8 mouse cellular contexts compared by ENCODE assay signal in the genomic region with DNA sequence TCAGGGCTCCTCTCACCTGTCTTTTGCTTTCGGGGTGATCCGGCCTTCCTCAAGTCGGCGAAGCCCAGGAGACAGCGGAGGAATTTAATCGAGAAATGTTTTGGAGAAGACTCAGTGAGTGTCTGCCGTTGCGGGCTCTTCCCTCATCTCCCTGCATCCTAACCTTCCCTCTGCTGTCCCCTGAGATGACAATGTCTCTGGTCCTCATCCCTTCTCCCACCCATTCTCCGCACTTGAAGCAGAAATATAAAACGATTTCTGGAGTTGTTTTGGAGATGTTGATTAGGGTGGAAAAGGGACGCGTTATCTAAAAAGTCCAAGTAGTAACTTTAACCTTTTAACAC. TPM values are rescaled to one million over a fixed set of nuclear protein-coding genes. Genes with fewer than 3 reads are reported as not detected.
DNase-seq lines count a peak whose midpoint lies in the region; ATAC-seq and TF ChIP-seq lines count a peak whose summit lies in the region.

No protein-coding gene starts in this region.

- H3K4me1 ChIP-seq in kidney, embryonic 14.5 days (ENCODE audit: control insufficient read depth, insufficient read depth, low read length), result peaks cover 7% of the 10 kb centered on the region; the same call in 1 of the 2 replicates
- peaks cover 6% of the 10 kb centered on the region; the same call in 1 of the 2 replicates for H3K4me1 ChIP-seq in bone marrow macrophage, adult 2 months (ENCODE audit: control insufficient read depth, insufficient read depth, low read length)
- peaks cover 9% of the 10 kb centered on the region for H3K4me1 ChIP-seq in hindbrain, embryonic 12.5 days
- peaks cover 9% of the 10 kb centered on the region for H3K4me1 ChIP-seq in midbrain, embryonic 12.5 days

- H3K36me3 ChIP-seq in kidney, embryonic 14.5 days (ENCODE audit: control insufficient read depth, insufficient read depth, low read length), result peaks cover 13% of the 10 kb centered on the region; the same call in 1 of the 2 replicates
- peaks cover 24% of the 10 kb centered on the region for H3K36me3 ChIP-seq in hindbrain, embryonic 12.5 days
- peaks cover 22% of the 10 kb centered on the region for H3K36me3 ChIP-seq in midbrain, embryonic 12.5 days

- no peak for TF ChIP-seq POLR2A in bone marrow macrophage, adult 2 months (IDR thresholded peaks at IDR 0.05; ENCODE audit: borderline replicate concordance, low read depth, low read length)

- no peaks in the 10 kb centered on the region for H3K27me3 ChIP-seq in kidney, embryonic 14.5 days (ENCODE audit: control insufficient read depth, insufficient read depth, low read length)
- no peaks in the 10 kb centered on the region for H3K27me3 ChIP-seq in hindbrain, embryonic 12.5 days
- H3K27me3 ChIP-seq in midbrain, embryonic 12.5 days, result no peaks in the 10 kb centered on the region

- H3K27ac ChIP-seq in kidney, embryonic 14.5 days (ENCODE audit: low read depth, low read length), result no peak overlapping the region; the same call in 1 of the 2 replicates
- no peak overlapping the region for H3K27ac ChIP-seq in bone marrow macrophage, adult 2 months (ENCODE audit: insufficient read depth, low read depth, low read length)
- H3K27ac ChIP-seq in hindbrain, embryonic 12.5 days, result 0 out of 2 replicates have a peak overlapping the region, but pooled peaks have one; percentile 50
- peak overlapping the region; percentile 47; the same call in 1 of the 2 replicates for H3K27ac ChIP-seq in midbrain, embryonic 12.5 days (replicated peaks)

- H3K4me3 ChIP-seq in kidney, embryonic 14.5 days (ENCODE audit: low read length), result peak overlapping the region; percentile 84
- peak overlapping the region; percentile 74 for H3K4me3 ChIP-seq in bone marrow macrophage, adult 2 months (ENCODE audit: insufficient read depth, low read length)
- peak overlapping the region; percentile 75 for H3K4me3 ChIP-seq in hindbrain, embryonic 12.5 days
- H3K4me3 ChIP-seq in midbrain, embryonic 12.5 days, result peak overlapping the region; percentile 69

- ATAC-seq in kidney, embryonic 14.5 days (ENCODE audit: low FRiP score, low TSS enrichment), result peak; percentile 9; the same call in 1 of the 2 replicates
- ATAC-seq in hindbrain, embryonic 12.5 days (ENCODE audit: low FRiP score), result peak; percentile 33; the same call in 1 of the 2 replicates
- no peak for ATAC-seq in midbrain, embryonic 12.5 days (ENCODE audit: low FRiP score, low read depth)

- 1% methylated on average over 12 of the region's 12 CpGs for WGBS in kidney, embryonic 14.5 days
- 1% methylated on average over 12 of the region's 12 CpGs for WGBS in hindbrain, embryonic 12.5 days
- WGBS in midbrain, embryonic 12.5 days, result 2% methylated on average over 12 of the region's 12 CpGs

- H3K9ac ChIP-seq in kidney, embryonic 14.5 days (ENCODE audit: low read depth, low read length), result peak overlapping the region; percentile 72
- peak overlapping the region; percentile 78 for H3K9ac ChIP-seq in hindbrain, embryonic 12.5 days
- peak overlapping the region; percentile 81 for H3K9ac ChIP-seq in midbrain, embryonic 12.5 days (replicated peaks)

- no peaks in the 10 kb centered on the region for H3K9me3 ChIP-seq in kidney, embryonic 14.5 days (ENCODE audit: control insufficient read depth, low read length)
- H3K9me3 ChIP-seq in hindbrain, embryonic 12.5 days (replicated peaks), result no peaks in the 10 kb centered on the region
- H3K9me3 ChIP-seq in midbrain, embryonic 12.5 days, result no peaks in the 10 kb centered on the region

- peak overlapping the region; percentile 81 for H3K4me2 ChIP-seq in kidney, embryonic 14.5 days (replicated peaks; ENCODE audit: low read depth, low read length)
- H3K4me2 ChIP-seq in hindbrain, embryonic 12.5 days (replicated peaks), result peak overlapping the region; percentile 85
- H3K4me2 ChIP-seq in midbrain, embryonic 12.5 days (replicated peaks), result peak overlapping the region; percentile 87

- TF ChIP-seq CTCF in bone marrow macrophage, adult 2 months (IDR thresholded peaks at IDR 0.05; ENCODE audit: low read depth, low read length), result no peak

- DNase-seq in kidney, postnatal 4 days, result no peak
- no peak for DNase-seq in thymus, postnatal 36 days
- no peak for DNase-seq in cerebellum, adult 8-10 months
- no peak for DNase-seq in embryo, embryonic 9.5 days (ENCODE audit: extremely low spot score)

RNA-seq across cellular contexts. Expression of gene Ccndbp1, which starts 0.4 kb away (rescaled TPM):
- polyA plus RNA-seq in kidney, embryonic 14.5 days (2014; fragmentation: Nextera tagmentation; extraction: Ambion mirVana), result 48.0 and 53.6 TPM in 2 replicates
- 69.8 and 70.8 TPM in 2 replicates for polyA plus RNA-seq in bone marrow macrophage, adult 2 months (2012; ENCODE audit: insufficient read depth, insufficient read length, missing spikeins)
- 59.1 and 61.0 TPM in 2 replicates for polyA plus RNA-seq in hindbrain, embryonic 12.5 days (2016; fragmentation: Nextera tagmentation; extraction: Ambion mirVana)
- polyA plus RNA-seq in midbrain, embryonic 12.5 days (2016; fragmentation: Nextera tagmentation; extraction: Ambion mirVana), result 53.1 and 53.5 TPM in 2 replicates

RNA-seq across cellular contexts. Expression of gene Epb42, which starts 28.2 kb away (rescaled TPM):
- polyA plus RNA-seq in kidney, embryonic 14.5 days (2014; fragmentation: Nextera tagmentation; extraction: Ambion mirVana), result 0.53 and 0.93 TPM in 2 replicates
- polyA plus RNA-seq in bone marrow macrophage, adult 2 months (2012; ENCODE audit: insufficient read depth, insufficient read length, missing spikeins), result not detected in 2 replicates
- 5.3 and 6.8 TPM in 2 replicates for polyA plus RNA-seq in hindbrain, embryonic 12.5 days (2016; fragmentation: Nextera tagmentation; extraction: Ambion mirVana)
- 4.0 and 5.5 TPM in 2 replicates for polyA plus RNA-seq in midbrain, embryonic 12.5 days (2016; fragmentation: Nextera tagmentation; extraction: Ambion mirVana)

RNA-seq across cellular contexts. Expression of gene Tmem62, which starts 31.8 kb away (rescaled TPM):
- polyA plus RNA-seq in kidney, embryonic 14.5 days (2014; fragmentation: Nextera tagmentation; extraction: Ambion mirVana), result 6.1 and 6.5 TPM in 2 replicates
- polyA plus RNA-seq in bone marrow macrophage, adult 2 months (2012; ENCODE audit: insufficient read depth, insufficient read length, missing spikeins), result 7.2 and 11.4 TPM in 2 replicates
- polyA plus RNA-seq in hindbrain, embryonic 12.5 days (2016; fragmentation: Nextera tagmentation; extraction: Ambion mirVana), result 6.2 and 6.3 TPM in 2 replicates
- 5.7 and 6.2 TPM in 2 replicates for polyA plus RNA-seq in midbrain, embryonic 12.5 days (2016; fragmentation: Nextera tagmentation; extraction: Ambion mirVana)

RNA-seq across cellular contexts. Expression of gene Ubr1, which starts 38.1 kb away (rescaled TPM):
- 17.9 and 30.5 TPM in 2 replicates for polyA plus RNA-seq in kidney, embryonic 14.5 days (2014; fragmentation: Nextera tagmentation; extraction: Ambion mirVana)
- 11.2 and 14.9 TPM in 2 replicates for polyA plus RNA-seq in bone marrow macrophage, adult 2 months (2012; ENCODE audit: insufficient read depth, insufficient read length, missing spikeins)
- 28.6 and 33.4 TPM in 2 replicates for polyA plus RNA-seq in hindbrain, embryonic 12.5 days (2016; fragmentation: Nextera tagmentation; extraction: Ambion mirVana)
- 34.1 and 34.4 TPM in 2 replicates for polyA plus RNA-seq in midbrain, embryonic 12.5 days (2016; fragmentation: Nextera tagmentation; extraction: Ambion mirVana)

Comparison
In these comparisons a context has a peak if more than half of its experiments do, and no peak if none do; other contexts are left out.
1. H3K27ac ChIP-seq: peak in hindbrain, embryonic 12.5 days (single experiment) and midbrain, embryonic 12.5 days (single experiment); none in kidney, embryonic 14.5 days (single experiment) and bone marrow macrophage, adult 2 months (single experiment).
2. Peak in every context shown above with its lines, with median percentiles within 50 percentile points of each other: H3K4me2 ChIP-seq, H3K4me3 ChIP-seq and H3K9ac ChIP-seq.